Mouse (Mus musculus): ENCODE measurements around the gene Prkca.
A peak's percentile ranks its signal among the peaks of the same experiment; 100 is the strongest.
"Not testable (repeated sequence)": the region's sequence is repeated elsewhere in the genome, so short reads cannot be mapped to it uniquely, and the experiment has no call there.

Prkca gene

GRCm38 (mm10) chr11:108128593-108128992 lies 215.1 kb downstream of the Prkca start:
- peak; percentile 32 to 84 for DNase-seq (ENCODE audit: inconsistent age in 2 of 2, low spot score in 1 of 2)

- DNase-seq (ENCODE audit: inconsistent age in 2 of 2, low spot score in 1 of 2), result no peak
Observed at GRCm38 (mm10) chr11:108127908-108128307, 215.8 kb downstream of the Prkca start.

DNA sequence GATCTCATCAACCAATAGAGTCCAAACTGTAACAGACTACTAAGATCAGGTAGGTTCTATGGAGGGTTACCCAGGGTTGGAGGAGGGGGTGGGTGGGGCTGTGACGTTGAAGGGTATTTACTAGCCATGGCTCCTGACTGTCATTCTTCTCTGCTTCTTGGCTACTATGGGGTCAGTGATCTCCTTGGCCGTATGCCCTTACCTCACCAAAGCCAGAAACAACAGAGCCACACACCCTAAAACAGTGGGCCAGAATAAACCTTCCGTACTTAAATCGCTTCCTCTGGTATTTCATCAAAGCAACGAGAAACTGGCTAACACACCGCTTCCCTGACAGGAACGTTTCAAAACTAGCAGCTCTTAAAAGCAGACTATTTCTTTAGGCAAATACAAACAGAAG lies 221.2 kb downstream of the Prkca start:
- no peak for DNase-seq (ENCODE audit: inconsistent age in 2 of 2, low spot score in 1 of 2)

DNA sequence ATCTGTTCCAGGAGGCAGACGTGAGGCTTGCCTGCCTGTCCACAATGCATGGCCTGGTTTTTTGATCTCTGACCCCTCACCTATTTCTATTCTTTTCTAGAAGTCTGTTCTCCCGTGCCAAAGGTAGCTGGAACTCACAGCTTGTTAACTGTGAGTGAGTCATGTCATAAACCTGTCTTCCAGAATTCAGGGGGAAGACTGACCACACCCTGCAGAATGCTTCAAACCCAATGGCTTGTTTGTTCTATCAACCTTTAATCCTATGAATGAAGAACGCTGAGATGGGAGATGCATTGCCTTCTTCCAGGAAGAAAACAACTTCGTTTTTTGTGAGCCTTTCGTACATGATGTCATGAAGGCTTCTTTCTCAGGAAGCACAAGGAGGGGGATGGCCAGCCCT lies 223.0 kb downstream of the Prkca start:
- no peak for DNase-seq (ENCODE audit: inconsistent age in 2 of 2, low spot score in 1 of 2)

DNA sequence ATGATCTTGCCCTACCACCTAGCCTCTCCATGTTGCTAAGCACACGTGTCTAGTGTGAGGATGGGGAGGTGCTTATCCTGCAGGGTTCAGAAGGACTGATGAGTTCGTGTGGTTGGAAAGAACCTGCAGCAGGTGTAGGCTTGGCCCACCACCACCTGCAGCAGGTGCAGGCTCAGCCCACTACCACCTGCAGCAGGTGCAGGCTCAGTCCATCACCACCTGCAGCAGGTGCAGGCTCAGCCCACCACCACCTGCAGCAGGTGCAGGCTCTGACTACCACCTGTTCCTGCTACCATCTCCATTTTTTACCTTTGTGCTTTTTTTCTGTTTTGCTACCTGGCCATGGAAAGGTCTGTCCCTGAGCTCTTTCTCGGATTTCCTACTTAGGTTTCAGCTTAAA lies 223.9 kb downstream of the Prkca start:
- DNase-seq (ENCODE audit: inconsistent age in 2 of 2, low spot score in 1 of 2), result no peak

- no peak for DNase-seq (ENCODE audit: inconsistent age in 2 of 2, low spot score in 1 of 2)
Observed at GRCm38 (mm10) chr11:108118814-108119213, 224.9 kb downstream of the Prkca start.

DNA sequence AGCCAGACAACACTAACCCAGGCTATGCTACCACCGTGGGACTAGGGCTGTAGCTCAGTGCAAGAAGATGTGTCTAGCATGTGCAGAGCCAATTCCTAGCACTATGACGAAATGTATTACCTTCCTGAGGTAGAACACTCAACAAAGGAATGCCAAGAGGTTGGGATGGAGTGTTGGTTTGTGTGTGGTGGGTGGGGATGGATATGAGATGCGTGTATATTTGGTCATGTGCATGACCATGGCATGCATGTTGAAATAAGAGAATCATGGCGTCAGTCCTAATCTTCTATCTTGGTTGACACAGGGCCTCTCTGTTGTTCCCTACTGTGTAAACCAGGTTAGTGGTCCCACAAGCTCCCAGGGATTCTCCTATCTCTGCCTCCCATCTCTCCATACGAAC lies 225.5 kb downstream of the Prkca start:
- no peak for DNase-seq (ENCODE audit: inconsistent age in 2 of 2, low spot score in 1 of 2)

- DNase-seq (ENCODE audit: inconsistent age in 2 of 2, low spot score in 1 of 2), result no peak
Observed at GRCm38 (mm10) chr11:108117360-108118050, 226.2 kb downstream of the Prkca start.

- no peak for DNase-seq (ENCODE audit: inconsistent age in 2 of 2, low spot score in 1 of 2)
Observed at GRCm38 (mm10) chr11:108114091-108114490, 229.6 kb downstream of the Prkca start.

GRCm38 (mm10) chr11:108112437-108112836 lies 231.3 kb downstream of the Prkca start:
- DNase-seq (ENCODE audit: inconsistent age in 2 of 2, low spot score in 1 of 2), result no peak

DNA sequence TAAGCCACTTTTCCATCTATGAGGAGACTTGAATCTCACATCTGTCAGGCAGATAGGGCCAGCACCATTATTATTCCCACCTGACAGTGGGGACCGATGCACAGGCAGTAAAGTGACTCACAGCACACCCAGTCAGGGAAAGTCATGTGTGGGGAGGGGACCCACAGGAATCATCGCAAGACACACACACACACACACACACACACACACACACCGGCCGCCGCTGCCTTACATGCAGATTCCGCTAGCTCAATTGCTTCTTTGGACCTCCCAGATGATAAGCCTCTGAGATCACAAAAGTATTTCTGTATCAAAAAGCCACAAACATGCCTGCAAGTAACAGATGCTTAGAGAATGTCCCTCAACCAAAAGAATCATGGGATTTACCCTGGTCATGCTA lies 239.6 kb downstream of the Prkca start:
- DNase-seq (ENCODE audit: inconsistent age in 2 of 2, low spot score in 1 of 2), result no peak

DNA sequence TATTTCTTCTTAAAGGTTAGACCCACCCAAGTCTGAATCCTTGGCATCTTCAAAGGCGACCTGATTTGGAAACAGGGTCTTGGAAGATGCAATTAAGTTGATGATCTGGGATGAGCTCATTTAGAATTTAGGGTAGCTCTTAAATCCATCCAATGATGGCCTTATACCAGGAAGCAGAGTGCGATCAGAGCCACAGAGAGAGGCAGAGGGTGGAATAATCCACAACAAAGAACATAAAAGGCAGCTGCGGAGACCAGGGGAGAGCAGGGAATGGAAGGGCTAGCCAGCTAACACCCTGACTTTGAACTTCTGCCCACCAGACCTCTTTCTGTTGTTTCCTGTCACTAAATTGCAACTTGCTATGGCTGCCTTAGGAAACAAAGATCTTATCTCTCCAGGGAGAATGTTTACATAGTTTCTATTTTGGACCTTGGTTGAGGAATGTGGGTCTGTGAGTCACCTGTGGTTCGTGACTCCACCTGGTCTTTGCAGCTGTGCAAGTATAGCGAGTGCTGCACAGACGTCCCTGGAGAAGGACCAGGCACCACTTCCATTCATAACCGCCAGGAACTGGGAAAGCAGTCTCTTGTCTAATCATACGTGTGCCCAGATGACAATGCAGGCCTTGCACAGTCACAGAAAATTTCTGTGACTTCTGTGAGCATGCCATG lies 242.3 kb downstream of the Prkca start:
- no peak for DNase-seq (ENCODE audit: inconsistent age in 2 of 2, low spot score in 1 of 2)

GRCm38 (mm10) chr11:108098306-108098705 lies 245.4 kb downstream of the Prkca start:
- DNase-seq (ENCODE audit: inconsistent age in 2 of 2, low spot score in 1 of 2), result no peak

DNA sequence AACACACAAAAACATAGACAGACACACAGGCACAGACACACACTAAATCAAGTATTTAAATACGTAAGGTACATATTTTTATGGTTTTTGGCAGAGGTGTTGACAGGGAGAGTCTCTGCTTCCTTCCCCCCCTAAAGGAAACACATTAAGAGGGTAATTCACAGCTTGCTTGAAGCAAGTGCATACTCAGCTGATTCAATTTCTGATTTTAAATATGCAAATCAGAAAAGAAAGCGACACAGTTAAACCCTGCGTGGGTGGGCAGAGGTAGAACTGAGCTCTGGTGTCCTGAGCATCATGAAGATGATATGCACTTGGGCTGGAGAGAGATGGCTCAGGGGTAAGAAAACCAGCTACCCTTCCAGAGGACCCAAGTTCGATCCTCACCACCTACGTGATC lies 248.9 kb downstream of the Prkca start:
- DNase-seq (ENCODE audit: inconsistent age in 2 of 2, low spot score in 1 of 2), result no peak

- no peak for DNase-seq (ENCODE audit: inconsistent age in 2 of 2, low spot score in 1 of 2)
Observed at GRCm38 (mm10) chr11:108093248-108093647, 250.5 kb downstream of the Prkca start.

DNA sequence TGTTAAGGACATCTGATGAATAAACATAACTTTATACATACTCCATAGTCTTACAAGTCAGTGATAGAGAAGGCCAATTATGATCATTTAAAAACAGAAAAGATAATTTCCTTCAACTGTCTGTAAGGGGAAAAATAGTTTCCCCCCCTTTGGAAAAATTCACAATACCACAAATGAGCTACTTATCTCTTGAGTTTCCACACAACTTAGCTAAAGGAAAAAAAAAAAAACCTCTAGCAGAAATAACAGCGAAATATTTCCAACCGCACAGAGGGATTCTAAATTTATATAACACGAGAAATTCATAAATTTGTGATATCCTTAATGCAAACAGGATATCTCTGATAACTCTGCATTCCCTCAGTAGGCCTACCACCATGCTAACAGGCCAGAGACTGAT lies 252.5 kb downstream of the Prkca start:
- no peak for DNase-seq (ENCODE audit: inconsistent age in 2 of 2, low spot score in 1 of 2)

DNA sequence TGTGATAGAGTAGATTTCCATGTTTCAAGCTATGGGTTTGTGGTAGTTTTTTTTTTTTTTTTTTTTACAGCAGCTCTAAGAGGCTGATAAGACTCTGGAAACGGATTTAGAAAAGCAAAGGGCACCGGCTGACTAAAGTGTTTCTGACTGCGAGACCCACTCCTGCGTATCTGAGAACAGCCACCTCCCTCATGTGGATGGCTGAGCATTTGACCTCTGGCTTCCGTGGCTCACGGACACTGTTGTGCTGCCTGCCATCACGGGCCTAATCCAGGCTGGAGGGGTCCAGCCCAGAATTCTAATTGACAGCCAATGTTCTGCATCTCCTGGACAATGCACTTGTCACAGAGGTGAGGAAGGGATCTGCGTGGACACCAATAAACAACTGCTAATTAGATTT lies 253.0 kb downstream of the Prkca start:
- no peak for DNase-seq (ENCODE audit: inconsistent age in 2 of 2, low spot score in 1 of 2)

GRCm38 (mm10) chr11:108088063-108088462 lies 255.7 kb downstream of the Prkca start:
- no peak for DNase-seq (ENCODE audit: inconsistent age in 2 of 2, low spot score in 1 of 2)

DNA sequence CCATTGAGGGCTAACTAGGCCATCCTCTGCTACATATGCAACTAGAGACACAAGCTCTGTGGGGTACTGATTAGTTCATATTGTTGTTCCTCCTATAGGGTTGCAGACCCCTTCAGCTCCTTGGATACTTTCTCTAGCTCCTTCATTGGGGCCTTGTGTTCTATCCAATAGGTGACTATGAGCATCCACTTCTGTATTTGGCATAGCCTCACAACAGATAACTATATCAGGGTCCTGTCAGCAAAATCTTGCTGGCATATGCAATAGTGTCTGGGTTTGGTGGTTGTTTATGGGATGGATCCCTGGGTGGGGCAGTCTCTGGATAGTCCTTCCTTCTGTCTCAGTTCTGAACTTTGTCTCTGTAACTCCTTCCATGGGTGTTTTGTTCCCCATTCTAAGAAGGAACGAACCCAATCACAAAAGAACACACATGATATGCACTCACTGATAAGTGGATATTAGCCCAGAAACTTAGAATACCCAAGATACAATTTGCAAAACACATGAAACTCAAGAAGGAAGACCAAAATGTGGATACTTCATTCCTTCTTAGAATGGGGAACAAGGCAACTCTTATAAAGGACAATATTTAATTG lies 256.5 kb downstream of the Prkca start:
- DNase-seq (ENCODE audit: inconsistent age in 2 of 2, low spot score in 1 of 2), result not testable (repeated sequence)

GRCm38 (mm10) chr11:108082673-108083072 lies 261.1 kb downstream of the Prkca start:
- DNase-seq (ENCODE audit: inconsistent age in 2 of 2, low spot score in 1 of 2), result no peak

GRCm38 (mm10) chr11:108079946-108080650 lies 263.6 kb downstream of the Prkca start:
- DNase-seq (ENCODE audit: inconsistent age in 2 of 2, low spot score in 1 of 2), result no peak

DNA sequence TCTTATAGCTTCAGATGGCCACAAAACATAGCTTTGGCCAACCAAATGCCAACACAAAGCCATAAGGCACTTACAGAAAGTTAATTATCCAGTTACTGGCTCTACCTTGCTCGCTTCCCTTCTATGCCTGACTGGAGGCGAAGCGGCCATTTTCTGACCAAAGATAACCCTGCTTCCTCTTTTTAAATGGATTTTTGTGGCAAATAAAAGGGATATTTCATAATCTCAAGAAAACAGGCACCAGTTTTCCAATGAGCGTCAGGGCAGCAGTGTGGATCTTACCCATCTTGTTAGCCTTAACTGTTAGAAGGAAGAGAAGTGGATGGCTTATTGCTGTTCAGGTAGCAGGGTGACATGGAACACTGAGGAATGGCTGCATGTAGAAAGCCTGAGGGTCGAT lies 264.3 kb downstream of the Prkca start:
- no peak for DNase-seq (ENCODE audit: inconsistent age in 2 of 2, low spot score in 1 of 2)

All from adrenal gland, adult (tissue).